ENCODE assay signal across 7 mouse cellular contexts in the genomic region with DNA sequence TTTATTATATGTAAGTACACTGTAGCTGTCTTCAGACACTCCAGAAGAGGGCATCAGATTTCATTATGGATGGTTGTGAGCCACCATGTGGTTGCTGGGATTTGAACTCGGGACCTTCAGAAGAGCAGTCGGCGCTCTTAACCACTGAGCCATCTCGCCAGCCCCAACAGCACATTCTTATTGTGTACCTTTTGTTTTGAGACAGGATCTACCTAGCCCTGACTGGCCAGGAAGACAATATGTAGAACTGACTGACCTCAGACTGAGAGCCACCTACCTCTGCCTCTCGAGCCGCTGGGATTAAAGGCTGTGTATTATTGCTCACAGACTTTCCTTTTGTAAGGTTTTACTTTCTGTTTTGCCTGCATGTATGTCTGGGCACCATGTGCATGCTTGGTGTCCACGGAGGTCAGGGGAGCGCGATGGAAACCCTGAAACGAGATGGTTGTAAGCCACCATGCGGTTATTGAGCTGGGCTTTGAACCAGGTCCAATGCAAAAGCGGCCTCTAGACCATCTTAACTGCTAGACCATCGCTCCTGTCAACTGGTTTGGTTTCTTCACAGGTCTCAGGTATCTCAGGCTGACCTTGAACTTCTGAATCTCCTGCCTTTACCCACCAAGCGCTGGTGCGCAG. TPM values are rescaled to one million over a fixed set of nuclear protein-coding genes. Genes with fewer than 3 reads are reported as not detected.
DNase-seq lines count a peak whose midpoint lies in the region; ATAC-seq and TF ChIP-seq lines count a peak whose summit lies in the region.

No protein-coding gene starts in this region.

- no peak for TF ChIP-seq POLR2A in bone marrow, adult 2 months (IDR thresholded peaks at IDR 0.05; ENCODE audit: borderline replicate concordance, control insufficient read depth, low read depth, low read length)

- no peak for DNase-seq in lung, postnatal 25 days (ENCODE audit: low spot score)
- DNase-seq in forebrain, embryonic 14.5 days (ENCODE audit: low spot score) = no peak
- DNase-seq in liver, embryonic 14.5 days (ENCODE audit: low read depth in 3 of 3, low spot score in 3 of 3) = no peak
- DNase-seq in kidney, adult 8-10 months = no peak

- peak overlapping the region; percentile 93 for H3K4me3 ChIP-seq in lung, embryonic 15.5 days
- peak overlapping the region; percentile 95 for H3K4me3 ChIP-seq in bone marrow, adult 2 months (replicated peaks; ENCODE audit: control insufficient read depth, low read depth, low read length)
- peak overlapping the region; percentile 94 for H3K4me3 ChIP-seq in forebrain, embryonic 14.5 days (ENCODE audit: low read depth, low read length)
- H3K4me3 ChIP-seq in liver, embryonic 14.5 days (ENCODE audit: insufficient read depth in 1 of 2, low read depth in 2 of 2, low read length in 2 of 2) = peak overlapping the region; percentile 60 to 91
- H3K4me3 ChIP-seq in stomach, embryonic 15.5 days (replicated peaks) = peak overlapping the region; percentile 87

- H3K4me1 ChIP-seq in lung, embryonic 15.5 days = peaks cover 10% of the 10 kb centered on the region
- peaks cover 1% of the 10 kb centered on the region; the same call in 1 of the 2 replicates for H3K4me1 ChIP-seq in bone marrow, adult 2 months (ENCODE audit: control insufficient read depth, insufficient read depth, low read length)
- H3K4me1 ChIP-seq in forebrain, embryonic 14.5 days (ENCODE audit: control insufficient read depth, insufficient read depth, low read length) = peaks cover 10% of the 10 kb centered on the region
- H3K4me1 ChIP-seq in liver, embryonic 14.5 days (replicated peaks; ENCODE audit: control insufficient read depth in 2 of 2, insufficient read depth in 2 of 2, low read length in 1 of 2) = peaks cover 4 to 16% of the 10 kb centered on the region in 2 experiments
- H3K4me1 ChIP-seq in stomach, embryonic 15.5 days = peaks cover 3% of the 10 kb centered on the region

- no peaks in the 10 kb centered on the region for H3K9me3 ChIP-seq in lung, embryonic 15.5 days
- H3K9me3 ChIP-seq in forebrain, embryonic 14.5 days (replicated peaks; ENCODE audit: control insufficient read depth, low read length) = 0 out of 2 replicates have a peak, but pooled peaks cover 2% of the 10 kb centered on the region
- no peaks in the 10 kb centered on the region for H3K9me3 ChIP-seq in liver, embryonic 14.5 days (ENCODE audit: control insufficient read depth, low read length)
- no peaks in the 10 kb centered on the region for H3K9me3 ChIP-seq in stomach, embryonic 15.5 days

- H3K4me2 ChIP-seq in lung, embryonic 15.5 days = peak overlapping the region; percentile 72
- peak overlapping the region; percentile 77 for H3K4me2 ChIP-seq in forebrain, embryonic 14.5 days (ENCODE audit: low read length)
- peak overlapping the region; percentile 83 for H3K4me2 ChIP-seq in liver, embryonic 14.5 days (ENCODE audit: low read depth)
- peak overlapping the region; percentile 64 for H3K4me2 ChIP-seq in stomach, embryonic 15.5 days

- WGBS in lung, embryonic 15.5 days = 62% methylated on average over 15 of the region's 15 CpGs
- 63% methylated on average over 15 of the region's 15 CpGs for WGBS in bone marrow, adult 2 months
- 67% methylated on average over 15 of the region's 15 CpGs for WGBS in forebrain, embryonic 14.5 days
- 59% methylated on average over 15 of the region's 15 CpGs for WGBS in liver, embryonic 14.5 days (ENCODE audit: insufficient replicate concordance)
- 65% methylated on average over 15 of the region's 15 CpGs for WGBS in stomach, embryonic 15.5 days

- ATAC-seq in lung, embryonic 15.5 days (ENCODE audit: borderline replicate concordance, extremely low read depth, low FRiP score, low TSS enrichment) = peak; percentile 6; the same call in 1 of the 2 replicates
- peak; percentile 2; the same call in 1 of the 2 replicates for ATAC-seq in forebrain, embryonic 14.5 days
- no peak for ATAC-seq in liver, embryonic 14.5 days (ENCODE audit: insufficient read depth)
- no peak for ATAC-seq in stomach, embryonic 15.5 days (ENCODE audit: insufficient read depth, low FRiP score, low read depth)

- no peak for TF ChIP-seq CTCF in bone marrow, adult 2 months (IDR thresholded peaks at IDR 0.05; ENCODE audit: control insufficient read depth, insufficient read depth, low read length)
- TF ChIP-seq CTCF in liver, embryonic 14.5 days (IDR thresholded peaks at IDR 0.05; ENCODE audit: low read depth) = no peak

- no peaks in the 10 kb centered on the region for H3K27me3 ChIP-seq in lung, embryonic 15.5 days
- H3K27me3 ChIP-seq in forebrain, embryonic 14.5 days (replicated peaks; ENCODE audit: control insufficient read depth, insufficient read depth, low read length) = no peaks in the 10 kb centered on the region
- no peaks in the 10 kb centered on the region for H3K27me3 ChIP-seq in liver, embryonic 14.5 days (ENCODE audit: control insufficient read depth, insufficient read depth, low read length)
- no peaks in the 10 kb centered on the region for H3K27me3 ChIP-seq in stomach, embryonic 15.5 days (replicated peaks)

- peak overlapping the region; percentile 63 for H3K9ac ChIP-seq in lung, embryonic 15.5 days
- H3K9ac ChIP-seq in forebrain, embryonic 14.5 days (ENCODE audit: low read length) = peak overlapping the region; percentile 79
- H3K9ac ChIP-seq in liver, embryonic 14.5 days (replicated peaks) = peak overlapping the region; percentile 71
- H3K9ac ChIP-seq in stomach, embryonic 15.5 days = peak overlapping the region; percentile 42

- peaks cover 5% of the 10 kb centered on the region; the same call in 1 of the 2 replicates for H3K36me3 ChIP-seq in lung, embryonic 15.5 days
- 0 out of 2 replicates have a peak, but pooled peaks cover 3% of the 10 kb centered on the region for H3K36me3 ChIP-seq in forebrain, embryonic 14.5 days (ENCODE audit: control insufficient read depth, insufficient read depth, low read length)
- no peaks in the 10 kb centered on the region for H3K36me3 ChIP-seq in liver, embryonic 14.5 days (replicated peaks; ENCODE audit: control insufficient read depth, insufficient read depth, low read depth)
- H3K36me3 ChIP-seq in stomach, embryonic 15.5 days = 0 out of 2 replicates have a peak, but pooled peaks cover 5% of the 10 kb centered on the region

- H3K27ac ChIP-seq in lung, embryonic 15.5 days = peak overlapping the region; percentile 94
- peak overlapping the region; percentile 75 for H3K27ac ChIP-seq in bone marrow, adult 2 months (ENCODE audit: control insufficient read depth, insufficient read depth, low read depth, low read length, poor library complexity)
- peak overlapping the region; percentile 88 for H3K27ac ChIP-seq in forebrain, embryonic 14.5 days (ENCODE audit: low read depth, low read length)
- peak overlapping the region; percentile 71 for H3K27ac ChIP-seq in liver, embryonic 14.5 days
- H3K27ac ChIP-seq in stomach, embryonic 15.5 days = peak overlapping the region; percentile 92

- TF ChIP-seq EP300 in liver, embryonic 14.5 days (IDR thresholded peaks at IDR 0.05; ENCODE audit: low read depth) = no peak

RNA-seq across cellular contexts. Expression of a gene that starts 0.8 kb away (rescaled TPM):
- 57.5 and 60.4 TPM in 2 replicates for polyA plus RNA-seq in lung, embryonic 15.5 days (2015; fragmentation: Nextera tagmentation; extraction: Ambion mirVana)
- 41.4 and 50.9 TPM in 2 replicates for polyA plus RNA-seq in bone marrow, adult 2 months (2011; ENCODE audit: insufficient read depth, insufficient read length, low replicate concordance, missing spikeins)
- 41.5 and 53.0 TPM in 2 replicates for polyA plus RNA-seq in forebrain, embryonic 14.5 days (2014; fragmentation: Nextera tagmentation; extraction: Ambion mirVana)
- 29.5 and 41.5 TPM in 2 replicates for polyA plus RNA-seq in liver, embryonic 14.5 days (2012; rRNA removed)
- polyA plus RNA-seq in liver, embryonic 14.5 days (2014; fragmentation: Nextera tagmentation; extraction: Ambion mirVana) = 18.5 and 24.0 TPM in 2 replicates
- 60.2 and 62.0 TPM in 2 replicates for polyA plus RNA-seq in stomach, embryonic 15.5 days (2015; fragmentation: Nextera tagmentation; extraction: Ambion mirVana)

RNA-seq across cellular contexts. Expression of a gene that starts 8.1 kb away (rescaled TPM):
- 96.0 and 101 TPM in 2 replicates for polyA plus RNA-seq in lung, embryonic 15.5 days (2015; fragmentation: Nextera tagmentation; extraction: Ambion mirVana)
- polyA plus RNA-seq in bone marrow, adult 2 months (2011; ENCODE audit: insufficient read depth, insufficient read length, low replicate concordance, missing spikeins) = 39.6 and 72.1 TPM in 2 replicates
- 149 and 186 TPM in 2 replicates for polyA plus RNA-seq in forebrain, embryonic 14.5 days (2014; fragmentation: Nextera tagmentation; extraction: Ambion mirVana)
- polyA plus RNA-seq in liver, embryonic 14.5 days (2012; rRNA removed) = 23.4 and 24.8 TPM in 2 replicates
- polyA plus RNA-seq in liver, embryonic 14.5 days (2014; fragmentation: Nextera tagmentation; extraction: Ambion mirVana) = 76.8 and 83.3 TPM in 2 replicates
- polyA plus RNA-seq in stomach, embryonic 15.5 days (2015; fragmentation: Nextera tagmentation; extraction: Ambion mirVana) = 123 and 127 TPM in 2 replicates

RNA-seq across cellular contexts. Expression of a gene that starts 12.9 kb away (rescaled TPM):
- polyA plus RNA-seq in lung, embryonic 15.5 days (2015; fragmentation: Nextera tagmentation; extraction: Ambion mirVana) = 9.8 and 10.3 TPM in 2 replicates
- 4.5 and 8.3 TPM in 2 replicates for polyA plus RNA-seq in bone marrow, adult 2 months (2011; ENCODE audit: insufficient read depth, insufficient read length, low replicate concordance, missing spikeins)
- 20.5 and 24.1 TPM in 2 replicates for polyA plus RNA-seq in forebrain, embryonic 14.5 days (2014; fragmentation: Nextera tagmentation; extraction: Ambion mirVana)
- polyA plus RNA-seq in liver, embryonic 14.5 days (2012; rRNA removed) = 1.6 and 1.8 TPM in 2 replicates
- polyA plus RNA-seq in liver, embryonic 14.5 days (2014; fragmentation: Nextera tagmentation; extraction: Ambion mirVana) = 2.2 and 2.9 TPM in 2 replicates
- polyA plus RNA-seq in stomach, embryonic 15.5 days (2015; fragmentation: Nextera tagmentation; extraction: Ambion mirVana) = 10.2 and 12.2 TPM in 2 replicates

RNA-seq across cellular contexts. Expression of a gene that starts 40.9 kb away (rescaled TPM):
- polyA plus RNA-seq in lung, embryonic 15.5 days (2015; fragmentation: Nextera tagmentation; extraction: Ambion mirVana) = 16.7 and 17.7 TPM in 2 replicates
- polyA plus RNA-seq in bone marrow, adult 2 months (2011; ENCODE audit: insufficient read depth, insufficient read length, low replicate concordance, missing spikeins) = 2.0 and 3.0 TPM in 2 replicates
- 7.4 and 9.5 TPM in 2 replicates for polyA plus RNA-seq in forebrain, embryonic 14.5 days (2014; fragmentation: Nextera tagmentation; extraction: Ambion mirVana)
- polyA plus RNA-seq in liver, embryonic 14.5 days (2012; rRNA removed) = 1.8 and 2.3 TPM in 2 replicates
- polyA plus RNA-seq in liver, embryonic 14.5 days (2014; fragmentation: Nextera tagmentation; extraction: Ambion mirVana) = 0.52 and 0.75 TPM in 2 replicates
- polyA plus RNA-seq in stomach, embryonic 15.5 days (2015; fragmentation: Nextera tagmentation; extraction: Ambion mirVana) = 18.9 and 20.8 TPM in 2 replicates

RNA-seq across cellular contexts. Expression of a gene that starts 59.2 kb away (rescaled TPM):
- polyA plus RNA-seq in lung, embryonic 15.5 days (2015; fragmentation: Nextera tagmentation; extraction: Ambion mirVana) = 0.47 and 0.49 TPM in 2 replicates
- polyA plus RNA-seq in bone marrow, adult 2 months (2011; ENCODE audit: insufficient read depth, insufficient read length, low replicate concordance, missing spikeins) = 0.62 and 1.1 TPM in 2 replicates
- 0.49 and 0.60 TPM in 2 replicates for polyA plus RNA-seq in forebrain, embryonic 14.5 days (2014; fragmentation: Nextera tagmentation; extraction: Ambion mirVana)
- 0.04 TPM in 1 of 2 replicates, not detected in the other for polyA plus RNA-seq in liver, embryonic 14.5 days (2012; rRNA removed)
- polyA plus RNA-seq in liver, embryonic 14.5 days (2014; fragmentation: Nextera tagmentation; extraction: Ambion mirVana) = 0.05 TPM in 1 of 2 replicates, not detected in the other
- 0.59 and 0.70 TPM in 2 replicates for polyA plus RNA-seq in stomach, embryonic 15.5 days (2015; fragmentation: Nextera tagmentation; extraction: Ambion mirVana)

Comparison
In these comparisons a context has a peak if more than half of its experiments do, and no peak if none do; other contexts are left out.
1. ATAC-seq: peak in lung, embryonic 15.5 days (single experiment) and forebrain, embryonic 14.5 days (single experiment); none in liver, embryonic 14.5 days (single experiment) and stomach, embryonic 15.5 days (single experiment).
2. Peak in every context shown above with its lines, with median percentiles within 50 percentile points of each other: H3K27ac ChIP-seq, H3K4me2 ChIP-seq, H3K4me3 ChIP-seq and H3K9ac ChIP-seq.